Mouse (Mus musculus): Measurements from ENCODE around the gene E130114P18Rik. TPM values are rescaled to one million over a fixed set of nuclear protein-coding genes. Genes with fewer than 3 reads are reported as not detected.

E130114P18Rik gene
- total RNA-seq, 2 experiments from 2014 or later, result 1.4 TPM

GRCm38 (mm10) chr4:97776388-97777080 lies 1.3 kb downstream of the E130114P18Rik start:
- peak; percentile 31 for DNase-seq

GRCm38 (mm10) chr4:97775494-97776265 lies 2.2 kb downstream of the E130114P18Rik start:
- no peak for DNase-seq

- peak; percentile 66 for DNase-seq
Measured at GRCm38 (mm10) chr4:97775059-97775458, 2.8 kb downstream of the E130114P18Rik start.

GRCm38 (mm10) chr4:97774446-97774950 lies 3.4 kb downstream of the E130114P18Rik start:
- DNase-seq, result no peak

GRCm38 (mm10) chr4:97773791-97774190 lies 4.1 kb downstream of the E130114P18Rik start:
- DNase-seq, result no peak

GRCm38 (mm10) chr4:97773110-97773593 lies 4.7 kb downstream of the E130114P18Rik start:
- DNase-seq, result peak; percentile 70

- no peak for DNase-seq
Measured at GRCm38 (mm10) chr4:97772641-97773040, 5.2 kb downstream of the E130114P18Rik start, which contains the start of gene Nfia. Nfia (plus strand) TSS chr4:97772734.

- DNase-seq, result peak; percentile 95
Measured at GRCm38 (mm10) chr4:97772084-97772484, 5.8 kb downstream of the E130114P18Rik start.

- no peak for DNase-seq
Measured at GRCm38 (mm10) chr4:97771426-97771825, 6.5 kb downstream of the E130114P18Rik start.

- DNase-seq, result no peak
Measured at GRCm38 (mm10) chr4:97769861-97770260, 8.0 kb downstream of the E130114P18Rik start.

GRCm38 (mm10) chr4:97767516-97767915 lies 10.4 kb downstream of the E130114P18Rik start:
- no peak for DNase-seq

GRCm38 (mm10) chr4:97767025-97767424 lies 10.9 kb downstream of the E130114P18Rik start:
- DNase-seq, result no peak

- DNase-seq, result no peak
Measured at GRCm38 (mm10) chr4:97766100-97766499, 11.8 kb downstream of the E130114P18Rik start.

- no peak for DNase-seq
Measured at GRCm38 (mm10) chr4:97765341-97766020, 12.4 kb downstream of the E130114P18Rik start.

GRCm38 (mm10) chr4:97764616-97765015 lies 13.3 kb downstream of the E130114P18Rik start:
- DNase-seq, result no peak

- DNase-seq, result no peak
Measured at GRCm38 (mm10) chr4:97758661-97759060, 19.2 kb downstream of the E130114P18Rik start.

GRCm38 (mm10) chr4:97757978-97758461 lies 19.9 kb downstream of the E130114P18Rik start:
- peak; percentile 51 for DNase-seq

GRCm38 (mm10) chr4:97757207-97757977 lies 20.5 kb downstream of the E130114P18Rik start:
- DNase-seq, result peak; percentile 70

- DNase-seq, result peak; percentile 51
Measured at GRCm38 (mm10) chr4:97754241-97754640, 23.6 kb downstream of the E130114P18Rik start.

GRCm38 (mm10) chr4:97753521-97753920 lies 24.4 kb downstream of the E130114P18Rik start:
- DNase-seq, result no peak

GRCm38 (mm10) chr4:97752276-97753010 lies 25.4 kb downstream of the E130114P18Rik start:
- DNase-seq, result no peak
